Mouse (Mus musculus): ENCODE data around the gene Ak1. TPM values are rescaled to one million over a fixed set of nuclear protein-coding genes. Genes with fewer than 3 reads are reported as not detected.

Gene Ak1
- polyA plus RNA-seq (2016; fragmentation: Nextera tagmentation; extraction: Ambion mirVana) = 179 and 305 TPM in 2 replicates

GRCm38 (mm10) chr2:32621517-32621859, at the start of gene Ak1:
Gene Ak1 (plus strand): TSS chr2:32621758.
- Histone ChIP-seq H3K4me3 (peak within 1 kb of the TSS; percentile 38), H3K9me3 (no peaks in the 10 kb centered on the region), H3K27me3 (ENCODE audit: insufficient read depth, poor library complexity, severe bottlenecking) (no peaks in the 10 kb centered on the region), H3K4me1 (peaks cover 76% of the 10 kb centered on the region), H3K36me3 (peaks cover 31% of the 10 kb centered on the region), H3K27ac (peak within 1 kb of the TSS; percentile 90)
- 7% methylated on average over 7 of the region's 7 CpGs for WGBS
- DNase-seq (ENCODE audit: low spot score) = no peak

- H3K27me3 ChIP-seq (ENCODE audit: insufficient read depth, poor library complexity, severe bottlenecking) = peaks cover 16% of the 10 kb centered on the region
- no peak overlapping the region for H3K27ac ChIP-seq
- WGBS = 90% methylated on average over 11 of the region's 11 CpGs
- H3K36me3 ChIP-seq = peaks cover 29% of the 10 kb centered on the region
- DNase-seq (ENCODE audit: low spot score) = no peak
- no peak overlapping the region for H3K4me3 ChIP-seq
- H3K9me3 ChIP-seq = no peaks in the 10 kb centered on the region
- H3K4me1 ChIP-seq = peaks cover 26% of the 10 kb centered on the region
Measured at GRCm38 (mm10) chr2:32572196-32572595, 49.4 kb upstream of the Ak1 start.

GRCm38 (mm10) chr2:32574497-32574896, 47.1 kb upstream of the Ak1 start, which contains the start of gene Pip5kl1:
Gene Pip5kl1 (plus strand): TSS chr2:32574797.
- no peak for DNase-seq (ENCODE audit: low spot score)
- Histone ChIP-seq H3K4me3 (peak within 1 kb of the TSS; percentile 63), H3K9me3 (no peaks in the 10 kb centered on the region), H3K27ac (0 out of 2 replicates have a peak within 1 kb of the TSS, but pooled peaks have one; percentile 1), H3K36me3 (peaks cover 15% of the 10 kb centered on the region), H3K27me3 (ENCODE audit: insufficient read depth, poor library complexity, severe bottlenecking) (peaks cover 39% of the 10 kb centered on the region), H3K4me1 (peaks cover 26% of the 10 kb centered on the region)
- WGBS = 73% methylated on average over 6 of the region's 6 CpGs

DNA sequence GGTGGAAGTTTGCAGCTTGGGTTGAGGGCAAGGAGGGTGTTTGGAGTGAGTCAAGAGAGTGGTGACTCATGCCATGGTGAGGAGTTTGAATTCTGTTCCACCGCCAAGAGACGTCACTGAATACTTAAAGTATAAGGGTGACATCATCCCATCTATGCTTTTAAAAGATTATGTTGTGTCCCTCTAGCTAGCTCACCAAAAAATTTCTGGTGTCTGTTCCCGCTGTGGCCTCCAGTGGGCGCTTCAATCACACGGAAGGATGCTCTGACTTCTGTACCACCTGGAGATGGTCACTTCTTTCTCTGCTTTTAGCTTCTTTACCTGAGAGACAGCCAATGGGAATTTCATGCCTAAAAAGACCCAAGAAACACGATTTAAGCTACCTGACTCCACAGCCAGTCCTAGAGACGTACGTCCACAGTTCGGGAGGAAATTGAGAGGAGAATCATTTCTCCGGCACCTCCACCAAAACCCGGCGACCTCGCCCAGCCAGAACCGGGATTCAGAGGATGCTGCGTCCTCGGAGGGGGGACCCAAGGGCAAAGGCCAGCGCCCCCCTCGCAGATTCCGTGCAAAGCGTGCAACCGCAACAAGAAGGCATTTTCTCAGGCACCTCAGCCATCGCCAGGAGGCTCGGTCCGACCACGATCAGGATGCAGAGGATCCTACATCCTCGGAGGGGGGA, 46.5 kb upstream of the Ak1 start:
- DNase-seq (ENCODE audit: low spot score) = no peak
- Histone ChIP-seq H3K9me3 (no peaks in the 10 kb centered on the region), H3K36me3 (peaks cover 15% of the 10 kb centered on the region), H3K4me1 (peaks cover 26% of the 10 kb centered on the region), H3K27me3 (ENCODE audit: insufficient read depth, poor library complexity, severe bottlenecking) (peaks cover 44% of the 10 kb centered on the region), H3K4me3 (peak overlapping the region; percentile 63), H3K27ac (0 out of 2 replicates have a peak overlapping the region, but pooled peaks have one; percentile 1)
- 2% methylated on average over 26 of the region's 26 CpGs for WGBS

DNA sequence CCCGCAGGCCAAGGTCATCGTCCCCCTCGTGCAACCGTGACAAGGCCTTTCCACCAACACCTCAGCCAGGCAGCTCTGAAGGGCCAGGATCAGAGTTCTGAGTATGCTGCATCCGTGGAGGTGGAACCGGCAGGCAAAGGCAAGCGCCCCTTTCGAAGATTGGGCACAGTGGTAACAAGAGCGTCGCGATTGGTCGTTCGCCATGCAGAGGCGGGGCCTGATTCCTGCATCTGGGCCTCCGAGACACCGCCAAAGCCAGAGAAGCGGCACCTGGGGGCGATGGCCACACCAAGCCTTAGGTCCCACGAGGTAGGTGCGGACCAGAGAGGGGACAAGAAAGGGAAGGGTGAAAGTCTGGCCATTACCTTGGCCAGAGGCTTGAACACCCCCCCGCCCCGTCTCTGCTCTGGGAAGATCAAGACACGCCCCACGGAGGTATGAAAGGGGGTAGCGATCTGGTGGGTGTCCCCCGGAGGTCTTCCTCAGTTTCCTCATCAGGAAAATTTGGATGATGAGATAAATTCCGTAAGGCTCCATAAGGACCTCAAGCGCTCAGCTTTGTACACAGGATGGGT, 45.9 kb upstream of the Ak1 start, which contains the start of gene 9430097D07Rik:
TSS of gene 9430097D07Rik (minus strand) at position 99 of the 575 bp plus-strand sequence.
- H3K27ac ChIP-seq = 0 out of 2 replicates have a peak within 1 kb of the TSS, but pooled peaks have one; percentile 1
- peak within 1 kb of the TSS; percentile 63 for H3K4me3 ChIP-seq
- 5% methylated on average over 28 of the region's 28 CpGs for WGBS
- H3K4me1 ChIP-seq = peaks cover 26% of the 10 kb centered on the region
- peaks cover 50% of the 10 kb centered on the region for H3K27me3 ChIP-seq (ENCODE audit: insufficient read depth, poor library complexity, severe bottlenecking)
- peaks cover 15% of the 10 kb centered on the region for H3K36me3 ChIP-seq
- H3K9me3 ChIP-seq = no peaks in the 10 kb centered on the region
- DNase-seq (ENCODE audit: low spot score) = peak; percentile 80

DNA sequence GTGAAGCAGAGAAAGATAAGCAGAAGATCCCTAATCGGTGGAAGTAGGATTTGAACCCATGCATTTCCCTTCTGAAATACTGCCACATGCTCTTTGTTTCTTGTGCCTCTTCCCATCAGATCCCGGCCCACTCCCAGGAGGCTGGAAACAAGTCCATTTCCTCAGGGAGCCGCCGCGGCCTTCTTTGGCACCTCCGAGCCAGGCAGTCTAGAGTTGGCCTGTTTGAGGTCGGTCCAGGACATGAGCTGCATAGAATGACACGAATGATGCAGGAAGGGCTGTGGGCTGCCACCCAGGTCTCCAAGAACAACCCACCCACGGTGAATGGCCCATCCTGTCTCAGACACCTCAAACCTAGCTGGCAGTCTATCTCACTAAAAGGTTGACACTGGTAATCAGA, 45.0 kb upstream of the Ak1 start:
- H3K4me3 ChIP-seq = no peak overlapping the region
- WGBS = 86% methylated on average over 9 of the region's 9 CpGs
- peaks cover 26% of the 10 kb centered on the region for H3K4me1 ChIP-seq
- H3K9me3 ChIP-seq = no peaks in the 10 kb centered on the region
- peaks cover 15% of the 10 kb centered on the region for H3K36me3 ChIP-seq
- H3K27me3 ChIP-seq (ENCODE audit: insufficient read depth, poor library complexity, severe bottlenecking) = peaks cover 52% of the 10 kb centered on the region
- no peak overlapping the region for H3K27ac ChIP-seq
- DNase-seq (ENCODE audit: low spot score) = no peak

DNA sequence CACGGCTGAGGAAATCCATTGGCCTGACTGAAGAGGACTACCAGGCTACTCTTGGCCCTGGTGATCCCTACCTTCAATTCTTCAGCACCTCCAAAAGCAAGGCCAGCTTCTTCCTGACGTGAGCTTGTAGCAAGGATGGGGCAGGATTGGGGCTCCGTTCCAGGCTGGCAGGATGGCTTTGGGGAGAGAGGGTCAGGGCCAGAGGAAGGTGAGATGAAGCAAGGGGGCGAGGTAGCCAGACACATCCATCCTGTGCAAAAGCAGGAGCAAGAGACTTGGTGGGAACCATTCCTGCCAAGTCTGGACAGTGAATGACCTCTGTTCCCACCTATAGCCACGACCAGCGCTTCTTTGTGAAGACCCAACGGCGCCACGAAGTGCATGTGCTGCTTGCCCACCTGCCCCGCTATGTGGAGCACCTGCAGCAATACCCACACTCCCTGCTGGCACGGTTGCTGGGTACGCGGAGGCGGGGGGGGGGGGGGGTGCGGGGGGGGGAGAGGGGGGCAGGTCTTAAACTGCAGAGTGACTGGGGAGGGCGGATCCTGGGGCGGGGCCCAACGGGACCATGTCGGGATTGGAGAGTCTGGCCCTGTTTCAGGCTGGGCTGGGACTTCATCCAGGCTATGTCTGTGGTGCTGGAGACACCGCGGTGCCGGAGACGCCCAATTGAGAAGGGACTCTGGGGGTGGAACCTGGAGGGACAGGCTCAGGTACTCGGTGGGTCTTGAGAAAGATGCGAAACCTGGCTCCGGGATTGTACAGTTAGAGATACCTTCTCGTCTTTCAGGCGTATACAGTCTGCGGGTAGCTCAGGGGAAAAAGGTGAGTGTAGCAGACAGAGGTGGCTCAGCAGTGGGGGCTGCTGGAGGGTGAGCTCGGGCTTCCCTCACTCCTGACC, 43.2 kb upstream of the Ak1 start:
- peaks cover 56% of the 10 kb centered on the region for H3K27me3 ChIP-seq (ENCODE audit: insufficient read depth, poor library complexity, severe bottlenecking)
- no peak overlapping the region for H3K27ac ChIP-seq
- H3K4me3 ChIP-seq = peak overlapping the region; percentile 12; the same call in 1 of the 2 replicates
- DNase-seq (ENCODE audit: low spot score) = no peak
- peaks cover 27% of the 10 kb centered on the region for H3K4me1 ChIP-seq
- WGBS = 40% methylated on average over 24 of the region's 30 CpGs
- no peaks in the 10 kb centered on the region for H3K9me3 ChIP-seq
- peaks cover 3% of the 10 kb centered on the region for H3K36me3 ChIP-seq

GRCm38 (mm10) chr2:32581450-32582095, 40.0 kb upstream of the Ak1 start:
- peaks cover 46% of the 10 kb centered on the region for H3K27me3 ChIP-seq (ENCODE audit: insufficient read depth, poor library complexity, severe bottlenecking)
- 36% methylated on average over 19 of the region's 19 CpGs for WGBS
- no peak for DNase-seq (ENCODE audit: low spot score)
- H3K4me1 ChIP-seq = peaks cover 19% of the 10 kb centered on the region
- no peak overlapping the region for H3K27ac ChIP-seq
- H3K4me3 ChIP-seq = peak overlapping the region; percentile 42
- H3K36me3 ChIP-seq = no peaks in the 10 kb centered on the region
- no peaks in the 10 kb centered on the region for H3K9me3 ChIP-seq

- Histone ChIP-seq H3K9me3 (no peaks in the 10 kb centered on the region), H3K36me3 (no peaks in the 10 kb centered on the region), H3K27ac (peak overlapping the region; percentile 43; the same call in 1 of the 2 replicates), H3K4me1 (peaks cover 32% of the 10 kb centered on the region), H3K27me3 (ENCODE audit: insufficient read depth, poor library complexity, severe bottlenecking) (peaks cover 31% of the 10 kb centered on the region), H3K4me3 (peak overlapping the region; percentile 49)
- DNase-seq (ENCODE audit: low spot score) = peak; percentile 92
- 11% methylated on average over 37 of the region's 37 CpGs for WGBS
Measured at GRCm38 (mm10) chr2:32582830-32583799, 38.4 kb upstream of the Ak1 start.

DNA sequence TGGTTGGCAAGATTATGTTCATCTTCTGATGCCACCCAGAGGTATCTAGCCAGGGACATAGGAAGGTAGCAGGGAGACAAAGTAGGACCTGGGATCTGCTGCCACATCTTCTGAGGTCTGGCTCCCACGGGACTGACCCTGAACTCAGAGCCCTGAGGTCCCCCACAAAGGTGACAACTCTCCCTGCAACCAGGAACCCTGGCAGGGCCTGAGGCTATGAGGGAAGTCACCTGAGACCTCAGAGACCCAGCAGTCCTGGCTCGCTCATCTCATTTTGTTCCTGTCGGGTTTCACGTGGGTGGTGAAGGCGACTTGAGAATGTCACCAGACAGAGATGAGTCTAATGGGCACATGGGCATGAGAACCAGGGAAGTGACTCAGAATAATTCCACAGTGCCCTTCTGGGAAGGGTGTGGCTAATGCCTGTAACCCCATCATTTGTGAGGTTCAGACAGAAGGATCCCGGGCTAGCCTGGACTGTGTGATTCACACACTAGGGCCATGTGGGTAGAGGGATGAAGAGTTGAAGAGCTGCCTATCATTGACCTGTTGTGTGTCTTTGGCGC, 36.3 kb upstream of the Ak1 start:
- DNase-seq (ENCODE audit: low spot score) = no peak
- H3K27me3 ChIP-seq (ENCODE audit: insufficient read depth, poor library complexity, severe bottlenecking) = peaks cover 10% of the 10 kb centered on the region
- H3K9me3 ChIP-seq = no peaks in the 10 kb centered on the region
- no peak overlapping the region for H3K4me3 ChIP-seq
- peaks cover 47% of the 10 kb centered on the region for H3K4me1 ChIP-seq
- H3K27ac ChIP-seq = no peak overlapping the region
- H3K36me3 ChIP-seq = peaks cover 12% of the 10 kb centered on the region
- 83% methylated on average over 7 of the region's 7 CpGs for WGBS

DNA sequence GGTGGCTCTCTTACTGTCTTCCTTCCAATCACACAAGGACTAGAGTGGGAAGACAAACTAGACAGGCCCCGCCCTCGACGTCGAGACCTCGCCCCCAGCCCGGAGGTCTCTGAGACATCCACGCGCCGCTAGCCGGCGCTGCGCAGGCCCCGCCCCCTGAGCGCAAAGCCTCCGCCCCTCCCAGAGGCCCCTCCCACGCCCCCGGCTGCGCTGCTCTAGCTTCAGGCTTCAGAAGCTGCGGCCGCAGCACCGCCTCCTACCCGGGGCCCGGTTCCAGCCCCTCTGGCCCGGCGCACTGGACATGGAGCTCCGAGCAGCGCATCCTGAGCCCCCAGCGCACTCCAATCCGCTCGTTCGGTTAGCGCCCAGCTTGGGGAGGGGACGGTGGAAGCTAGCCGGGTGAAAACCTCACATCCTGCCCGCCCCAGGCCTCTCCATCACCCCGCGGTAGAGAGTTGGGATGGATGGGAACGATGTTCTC, 34.6 kb upstream of the Ak1 start, which contains the start of gene St6galnac4:
TSS of gene St6galnac4 (plus strand) at position 225 of the 481 bp plus-strand sequence.
- Histone ChIP-seq H3K27ac (peak within 1 kb of the TSS; percentile 85), H3K9me3 (no peaks in the 10 kb centered on the region), H3K27me3 (ENCODE audit: insufficient read depth, poor library complexity, severe bottlenecking) (peaks cover 4% of the 10 kb centered on the region; the same call in 1 of the 2 replicates), H3K36me3 (peaks cover 18% of the 10 kb centered on the region), H3K4me1 (peaks cover 40% of the 10 kb centered on the region), H3K4me3 (peak within 1 kb of the TSS; percentile 64)
- under 1% methylated on average over 38 of the region's 38 CpGs for WGBS
- peak; percentile 97 for DNase-seq (ENCODE audit: low spot score)
